Mouse (Mus musculus) embryonic facial prominence, embryonic 14.5 days (tissue): ENCODE measurements around the gene Map3k6. TPM values are rescaled to one million over a fixed set of nuclear protein-coding genes. Genes with fewer than 3 reads are reported as not detected.

Experiments used
- ATAC-seq: fragments of 200-750 bp; cut with Nextera tagmentation; 2 replicates; pipeline ENCODE4 v1.8.0; 2017; ENCODE audit warnings: low read depth, moderate number of reproducible peaks, moderate TSS enrichment
- DNase-seq: peaks from one replicate; pipeline ENCODE4 v3.0.0-alpha.2; 2015; ENCODE audit warnings: low spot score
- H3K27ac ChIP-seq: fragments of 300-500 bp; sonication (generic); replicated peaks from 2 replicates; pipeline ENCODE4 v1.5.1; 2014; ENCODE audit warnings: low read depth, mild to moderate bottlenecking, low read length, moderate library complexity
- H3K27me3 ChIP-seq: fragments of 300-500 bp; sonication (generic); replicated peaks from 2 replicates; pipeline ENCODE4 v1.6.1; 2014; ENCODE audit warnings: low read length; ENCODE audit not compliant: control insufficient read depth, insufficient read depth
- H3K36me3 ChIP-seq: fragments of 300-500 bp; sonication (generic); 2 replicates; pipeline ENCODE4 v1.6.1; 2014; ENCODE audit warnings: low read length, mixed read lengths; ENCODE audit not compliant: control insufficient read depth, insufficient read depth
- H3K4me1 ChIP-seq: fragments of 300-500 bp; sonication (generic); 2 replicates; pipeline ENCODE4 v1.6.1; 2014; ENCODE audit warnings: antibody characterized with exemption, low read length; ENCODE audit not compliant: control insufficient read depth, insufficient read depth
- H3K4me2 ChIP-seq: fragments of 300-500 bp; sonication (generic); 2 replicates; pipeline ENCODE4 v1.6.1; 2014; ENCODE audit warnings: low read depth, mild to moderate bottlenecking, low read length, moderate library complexity, mixed read lengths
- H3K4me3 ChIP-seq: fragments of 300-500 bp; sonication (generic); 2 replicates; pipeline ENCODE4 v1.5.1; 2014; ENCODE audit warnings: low read depth, mild to moderate bottlenecking, low read length
- H3K9ac ChIP-seq: fragments of 300-500 bp; sonication (generic); 2 replicates; pipeline ENCODE4 v1.6.1; 2014; ENCODE audit warnings: low read depth, mild to moderate bottlenecking, low read length, moderate library complexity, mixed read lengths
- H3K9me3 ChIP-seq: fragments of 300-500 bp; sonication (generic); 2 replicates; pipeline ENCODE4 v1.6.1; 2016; ENCODE audit warnings: low read length; ENCODE audit not compliant: control insufficient read depth
- WGBS: fragments of 180-500 bp; shearing (Covaris S2); extraction: QIAGEN DNeasy Blood & Tissue Kit; methylation state at CpG from one replicate; pipeline ENCODE4 v1.1.7; 2014; 5-methylcytosine and 5-hydroxymethylcytosine counted together
- polyA plus RNA-seq: library from polyadenylated mRNA; unstranded; fragments of >200 nt; fragmentation: Nextera tagmentation; extraction: Ambion mirVana; gene quantifications from 2 replicates; pipeline ENCODE4 v1.2.1, GENCODE M21; 2014

The Map3k6 gene
- polyA plus RNA-seq, 1 experiment from 2014 or later = 7.9 TPM

- Histone ChIP-seq H3K4me2 (peak overlapping the region; percentile 32), H3K9me3 (no peaks in the 10 kb centered on the region), H3K27me3 (no peaks in the 10 kb centered on the region), H3K36me3 (peaks cover 25% of the 10 kb centered on the region), H3K4me1 (peaks cover 50% of the 10 kb centered on the region), H3K9ac (0 out of 2 replicates have a peak overlapping the region, but pooled peaks have one; percentile 37), H3K4me3 (no peak overlapping the region), H3K27ac (peak overlapping the region; percentile 80)
- ATAC-seq (no peak), DNase-seq (no peak)
- WGBS = 50% methylated on average over 6 of the region's 6 CpGs
Measured at GRCm38 (mm10) chr4:133199743-133200142, 40.9 kb upstream of the Map3k6 start.

- peaks cover 50% of the 10 kb centered on the region for H3K4me1 ChIP-seq
- no peaks in the 10 kb centered on the region for H3K9me3 ChIP-seq
- H3K27ac ChIP-seq = peak overlapping the region; percentile 80
- H3K9ac ChIP-seq = peak overlapping the region; percentile 37
- peak overlapping the region; percentile 32 for H3K4me2 ChIP-seq
- 35% methylated on average over 18 of the region's 21 CpGs for WGBS
- no peak overlapping the region for H3K4me3 ChIP-seq
- no peaks in the 10 kb centered on the region for H3K27me3 ChIP-seq
- DNase-seq (peak; percentile 74), ATAC-seq (0 out of 2 replicates have a peak, but pooled peaks have one; percentile 0)
- peaks cover 19% of the 10 kb centered on the region for H3K36me3 ChIP-seq
Measured at GRCm38 (mm10) chr4:133200343-133200742, 40.3 kb upstream of the Map3k6 start.

GRCm38 (mm10) chr4:133201006-133201771 lies 39.4 kb upstream of the Map3k6 start:
- Histone ChIP-seq H3K9me3 (no peaks in the 10 kb centered on the region), H3K4me3 (no peak overlapping the region), H3K9ac (peak overlapping the region; percentile 31; the same call in 1 of the 2 replicates), H3K4me1 (peaks cover 50% of the 10 kb centered on the region), H3K36me3 (peaks cover 12% of the 10 kb centered on the region), H3K27ac (peak overlapping the region; percentile 80), H3K27me3 (no peaks in the 10 kb centered on the region), H3K4me2 (no peak overlapping the region)
- DNase-seq = peak; percentile 68
- WGBS = 67% methylated on average over 7 of the region's 8 CpGs
- peak; percentile 35 for ATAC-seq

GRCm38 (mm10) chr4:133202254-133202653 lies 38.4 kb upstream of the Map3k6 start:
- Histone ChIP-seq H3K4me2 (no peak overlapping the region), H3K27ac (no peak overlapping the region), H3K9ac (no peak overlapping the region), H3K4me1 (peaks cover 40% of the 10 kb centered on the region), H3K9me3 (no peaks in the 10 kb centered on the region), H3K27me3 (no peaks in the 10 kb centered on the region), H3K4me3 (no peak overlapping the region), H3K36me3 (peaks cover 1% of the 10 kb centered on the region; the same call in 1 of the 2 replicates)
- DNase-seq (no peak), ATAC-seq (no peak)
- 91% methylated on average over 3 of the region's 3 CpGs for WGBS

- no peak overlapping the region for H3K4me2 ChIP-seq
- H3K4me3 ChIP-seq = no peak overlapping the region
- ATAC-seq (no peak), DNase-seq (no peak)
- no peak overlapping the region for H3K27ac ChIP-seq
- H3K36me3 ChIP-seq = no peaks in the 10 kb centered on the region
- no peak overlapping the region for H3K9ac ChIP-seq
- no peaks in the 10 kb centered on the region for H3K9me3 ChIP-seq
- H3K27me3 ChIP-seq = no peaks in the 10 kb centered on the region
- H3K4me1 ChIP-seq = peaks cover 27% of the 10 kb centered on the region
- WGBS = 54% methylated on average over 3 of the region's 3 CpGs
Measured at GRCm38 (mm10) chr4:133203591-133203990, 37.0 kb upstream of the Map3k6 start.

GRCm38 (mm10) chr4:133204379-133204778 lies 36.2 kb upstream of the Map3k6 start:
- Histone ChIP-seq H3K4me3 (no peak overlapping the region), H3K4me2 (no peak overlapping the region), H3K9ac (no peak overlapping the region), H3K27ac (peak overlapping the region; percentile 16), H3K4me1 (peaks cover 20% of the 10 kb centered on the region), H3K27me3 (no peaks in the 10 kb centered on the region), H3K36me3 (no peaks in the 10 kb centered on the region), H3K9me3 (no peaks in the 10 kb centered on the region)
- DNase-seq = no peak
- WGBS = 32% methylated on average over 7 of the region's 7 CpGs
- ATAC-seq = no peak

GRCm38 (mm10) chr4:133209366-133209765 lies 31.3 kb upstream of the Map3k6 start:
- no peak for ATAC-seq
- H3K27ac ChIP-seq = no peak overlapping the region
- 2% methylated on average over 11 of the region's 11 CpGs for WGBS
- no peaks in the 10 kb centered on the region for H3K36me3 ChIP-seq
- no peak overlapping the region for H3K4me2 ChIP-seq
- no peak for DNase-seq
- H3K4me1 ChIP-seq = peaks cover 13% of the 10 kb centered on the region
- H3K9me3 ChIP-seq = no peaks in the 10 kb centered on the region
- no peak overlapping the region for H3K4me3 ChIP-seq
- H3K27me3 ChIP-seq = peaks cover 19% of the 10 kb centered on the region
- no peak overlapping the region for H3K9ac ChIP-seq

GRCm38 (mm10) chr4:133210023-133210787 lies 30.4 kb upstream of the Map3k6 start:
- no peak overlapping the region for H3K4me3 ChIP-seq
- peaks cover 20% of the 10 kb centered on the region for H3K27me3 ChIP-seq
- H3K9me3 ChIP-seq = no peaks in the 10 kb centered on the region
- H3K4me1 ChIP-seq = peaks cover 13% of the 10 kb centered on the region
- no peak overlapping the region for H3K9ac ChIP-seq
- DNase-seq = no peak
- H3K4me2 ChIP-seq = no peak overlapping the region
- no peaks in the 10 kb centered on the region for H3K36me3 ChIP-seq
- ATAC-seq = no peak
- WGBS = 91% methylated on average over 23 of the region's 24 CpGs
- no peak overlapping the region for H3K27ac ChIP-seq
